Mouse (Mus musculus) heart, adult 2 months (tissue): ENCODE data around the gene Gpr89. TPM values are rescaled to one million over a fixed set of nuclear protein-coding genes. Genes with fewer than 3 reads are reported as not detected.

Experiments used
- DNase-seq, 2 experiments: peaks; one replicate each; pipeline ENCODE4 v3.0.0; 2021
- H3K27ac ChIP-seq: fragments of 200-600 bp; 2 replicates; pipeline ENCODE4 v1.8.1; 2022
- H3K27me3 ChIP-seq: fragments of 200-500 bp; 2 replicates; pipeline ENCODE4 v1.6.1; 2012; ENCODE audit warnings: mild to moderate bottlenecking, low read length, inconsistent platforms, mixed read lengths; ENCODE audit not compliant: control insufficient read depth, insufficient read depth
- H3K36me3 ChIP-seq: fragments of 200-500 bp; 2 replicates; pipeline ENCODE4 v1.6.1; 2012; ENCODE audit warnings: low read length, inconsistent platforms; ENCODE audit not compliant: control insufficient read depth, insufficient read depth
- H3K4me1 ChIP-seq: fragments of 200-500 bp; 2 replicates; pipeline ENCODE4 v1.6.1; 2011; ENCODE audit warnings: low read length; ENCODE audit not compliant: control insufficient read depth, insufficient read depth
- H3K4me3 ChIP-seq: fragments of 200-600 bp; 2 replicates; pipeline ENCODE4 v1.8.1; 2022
- H3K79me2 ChIP-seq: fragments of 200-500 bp; replicated peaks from 2 replicates; pipeline ENCODE4 v1.6.1; 2012; ENCODE audit warnings: mild to moderate bottlenecking, inconsistent platforms, low read length, moderate library complexity, mixed read lengths; ENCODE audit not compliant: control insufficient read depth, insufficient read depth
- H3K9ac ChIP-seq: fragments of 200-500 bp; 2 replicates; pipeline ENCODE4 v1.6.1; 2012; ENCODE audit warnings: low read depth, mild to moderate bottlenecking, control low read depth, inconsistent platforms, low read length, mixed read lengths
- CTCF ChIP-seq: fragments of 200-600 bp; IDR thresholded peaks from 2 replicates; pipeline ENCODE4 v1.8.1; 2022; ENCODE audit warnings: antibody characterized with exemption, mild to moderate bottlenecking, moderate library complexity
- EP300 ChIP-seq: fragments of 200-500 bp; IDR thresholded peaks from 2 replicates; pipeline ENCODE4 v1.6.1; 2011; ENCODE audit warnings: low read depth, low read length, control low read depth; ENCODE audit not compliant: insufficient read depth
- POLR2A ChIP-seq: fragments of 200-500 bp; IDR thresholded peaks from 2 replicates; pipeline ENCODE4 v1.6.1; 2011; ENCODE audit warnings: mild to moderate bottlenecking, low read depth, low read length, control low read depth; ENCODE audit not compliant: insufficient read depth
- WGBS: fragments of 180-500 bp; shearing (Covaris S2); methylation state at CpG from one replicate; pipeline ENCODE4 v1.1.7; 2018; 5-methylcytosine and 5-hydroxymethylcytosine counted together
- intact Hi-C: fragments of 180-260 bp; cut with DNase I; formaldehyde crosslinking; loops from one replicate; pipeline ENCODE4 v1.15.1; 2025
- polyA plus RNA-seq: library from polyadenylated mRNA; depleted of rRNA; stranded (reverse); fragments of >200 nt; gene quantifications from 2 replicates; pipeline ENCODE4 v1.2.3, GENCODE M21; 2012
- total RNA-seq, 2 experiments: library from RNA; stranded (reverse); gene quantifications; 2 replicates each; pipeline ENCODE4 v1.2.3; 2021

Gene Gpr89
- total and polyA plus RNA-seq, 3 experiments, result 16.2 to 24.2 (median 22.9) TPM

GRCm38 (mm10) chr3:96879536-96879935 is 25.6 kb downstream of the Gpr89 start:
- whole genome bisulfite sequencing, result 88% methylated on average over 9 of the region's 9 CpGs
- Histone ChIP-seq H3K79me2 (no peaks in the 10 kb centered on the region), H3K9ac (no peak overlapping the region), H3K27ac (no peak overlapping the region), H3K36me3 (no peaks in the 10 kb centered on the region), H3K4me3 (no peak overlapping the region), H3K27me3 (no peaks in the 10 kb centered on the region), H3K4me1 (no peaks in the 10 kb centered on the region; the same call in 1 of the 2 replicates)
- no peak for TF ChIP-seq CTCF
- TF ChIP-seq EP300, result no peak
- intact Hi-C loops, result no loop called here
- no peak for DNase-seq

GRCm38 (mm10) chr3:96874808-96875571 is 30.2 kb downstream of the Gpr89 start:
- intact Hi-C loops, result no loop called here

GRCm38 (mm10) chr3:96872501-96872900 is 32.6 kb downstream of the Gpr89 start:
- H3K27ac ChIP-seq, result no peak overlapping the region
- no peak overlapping the region for H3K4me3 ChIP-seq
- TF ChIP-seq POLR2A (no peak), EP300 (no peak), CTCF (no peak)
- intact Hi-C loops, result no loop called here
- peak in 1 of 2 experiments; percentile 4 for DNase-seq
- no peaks in the 10 kb centered on the region for H3K79me2 ChIP-seq
- 94% methylated on average over 8 of the region's 8 CpGs for WGBS
- H3K27me3 ChIP-seq, result no peaks in the 10 kb centered on the region
- no peak overlapping the region for H3K9ac ChIP-seq
- H3K36me3 ChIP-seq, result no peaks in the 10 kb centered on the region
- no peaks in the 10 kb centered on the region for H3K4me1 ChIP-seq

More at GRCm38 (mm10) chr3:96874808-96875571, 30.2 kb downstream of the Gpr89 start:
- Histone ChIP-seq H3K36me3 (no peaks in the 10 kb centered on the region), H3K27me3 (no peaks in the 10 kb centered on the region), H3K4me3 (no peak overlapping the region), H3K27ac (no peak overlapping the region), H3K4me1 (no peaks in the 10 kb centered on the region), H3K9ac (no peak overlapping the region), H3K79me2 (no peaks in the 10 kb centered on the region)
- no peak for DNase-seq
- WGBS, result 76% methylated on average over 7 of the region's 7 CpGs
- TF ChIP-seq EP300 (no peak), POLR2A (no peak), CTCF (no peak)

DNA sequence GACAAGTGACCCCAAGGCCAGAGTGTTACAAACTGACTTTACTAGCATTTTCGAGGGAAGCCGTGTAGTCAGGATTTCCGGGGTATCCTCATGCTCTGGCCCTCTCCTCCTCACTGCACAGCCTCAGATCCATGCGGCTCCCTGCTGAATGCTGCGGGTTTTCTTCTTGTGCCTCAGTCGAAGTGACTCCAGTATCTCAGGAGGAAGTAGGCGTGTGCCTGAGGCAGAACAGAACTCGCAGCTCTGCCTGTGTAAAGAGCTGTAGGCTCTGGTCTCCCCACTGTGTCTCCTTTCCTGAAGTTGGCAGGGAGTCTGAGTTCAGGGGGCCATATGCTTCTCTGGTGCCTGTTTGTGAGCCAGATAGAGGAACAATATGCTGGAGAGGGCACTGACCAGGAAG is 34.1 kb downstream of the Gpr89 start:
- 69% methylated on average over 8 of the region's 8 CpGs for WGBS
- TF ChIP-seq POLR2A (no peak), EP300 (no peak), CTCF (no peak)
- Histone ChIP-seq H3K79me2 (no peaks in the 10 kb centered on the region), H3K4me1 (no peaks in the 10 kb centered on the region), H3K36me3 (no peaks in the 10 kb centered on the region), H3K4me3 (no peak overlapping the region), H3K9ac (no peak overlapping the region), H3K27ac (no peak overlapping the region), H3K27me3 (no peaks in the 10 kb centered on the region)
- peak in 1 of 2 experiments; percentile 8 for DNase-seq
- intact Hi-C loops, result no loop called here

DNA sequence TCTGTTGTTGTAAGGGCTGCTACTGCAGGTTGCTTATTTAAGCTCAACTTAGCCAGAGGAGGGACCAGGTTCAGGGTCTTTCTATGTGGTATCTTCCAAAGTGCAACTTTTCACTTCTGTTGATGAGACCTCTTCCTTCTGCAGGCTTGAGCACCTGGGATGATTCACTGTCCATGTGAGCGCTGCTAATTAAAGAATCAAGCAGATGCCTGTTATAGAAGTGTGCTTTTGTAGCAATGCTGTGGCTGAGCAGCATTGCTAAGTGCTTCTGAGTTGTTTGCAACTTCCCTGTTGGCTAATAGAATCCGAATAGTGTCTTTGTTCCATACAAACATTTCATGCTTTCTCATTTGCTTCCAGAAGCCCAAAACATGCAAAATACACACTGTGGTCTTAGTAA is 34.9 kb downstream of the Gpr89 start:
- Histone ChIP-seq H3K27me3 (no peaks in the 10 kb centered on the region), H3K36me3 (no peaks in the 10 kb centered on the region)
- intact Hi-C loops, result no loop called here

GRCm38 (mm10) chr3:96869091-96869490 is 36.1 kb downstream of the Gpr89 start:
- Histone ChIP-seq H3K4me1 (no peaks in the 10 kb centered on the region), H3K27ac (no peak overlapping the region), H3K36me3 (no peaks in the 10 kb centered on the region), H3K9ac (no peak overlapping the region), H3K79me2 (no peaks in the 10 kb centered on the region), H3K4me3 (no peak overlapping the region), H3K27me3 (no peaks in the 10 kb centered on the region)
- no peak for DNase-seq
- TF ChIP-seq POLR2A (no peak), EP300 (no peak), CTCF (no peak)
- WGBS, result 92% methylated on average over 7 of the region's 7 CpGs
- intact Hi-C loops, result no loop called here

More for the DNA sequence above, 34.9 kb downstream of the Gpr89 start:
- no peak overlapping the region for H3K27ac ChIP-seq
- 91% methylated on average over 2 of the region's 2 CpGs for WGBS
- H3K4me3 ChIP-seq, result no peak overlapping the region
- no peak for DNase-seq
- H3K9ac ChIP-seq, result no peak overlapping the region
- H3K4me1 ChIP-seq, result no peaks in the 10 kb centered on the region
- H3K79me2 ChIP-seq, result no peaks in the 10 kb centered on the region
- TF ChIP-seq EP300 (no peak), CTCF (no peak), POLR2A (no peak)
